Mouse (Mus musculus): Measurements from ENCODE around the gene Tnrc6b. TPM values are rescaled to one million over a fixed set of nuclear protein-coding genes. Genes with fewer than 3 reads are reported as not detected.
"Not testable (repeated sequence)": the region's sequence is repeated elsewhere in the genome, so short reads cannot be mapped to it uniquely, and the experiment has no call there.

The Tnrc6b gene
- total RNA-seq, 2 experiments from 2014 or later: 42.3 to 53.3 TPM

DNA sequence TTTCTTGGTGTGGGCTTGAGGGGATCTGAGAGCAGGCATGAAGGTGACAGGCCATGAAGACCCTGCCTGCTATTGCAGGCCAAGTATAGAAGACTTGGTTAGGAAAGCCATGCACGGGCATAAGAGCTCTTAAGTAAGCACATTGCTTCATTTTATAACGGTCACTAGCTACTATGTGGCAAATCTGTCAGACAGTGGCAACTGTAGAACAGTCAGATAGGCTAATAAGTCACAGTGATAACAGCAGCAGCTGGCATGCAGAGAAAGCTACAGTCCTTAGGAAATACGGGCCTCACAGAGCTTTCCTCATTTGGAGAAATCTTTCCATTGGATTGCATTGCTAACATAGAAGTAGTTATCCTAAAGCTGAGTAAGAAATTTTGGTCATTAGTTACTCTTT is 121.7 kb downstream of the Tnrc6b start:
- DNase-seq: no peak
- intact Hi-C loops (cut with DNase I): no loop called here

DNA sequence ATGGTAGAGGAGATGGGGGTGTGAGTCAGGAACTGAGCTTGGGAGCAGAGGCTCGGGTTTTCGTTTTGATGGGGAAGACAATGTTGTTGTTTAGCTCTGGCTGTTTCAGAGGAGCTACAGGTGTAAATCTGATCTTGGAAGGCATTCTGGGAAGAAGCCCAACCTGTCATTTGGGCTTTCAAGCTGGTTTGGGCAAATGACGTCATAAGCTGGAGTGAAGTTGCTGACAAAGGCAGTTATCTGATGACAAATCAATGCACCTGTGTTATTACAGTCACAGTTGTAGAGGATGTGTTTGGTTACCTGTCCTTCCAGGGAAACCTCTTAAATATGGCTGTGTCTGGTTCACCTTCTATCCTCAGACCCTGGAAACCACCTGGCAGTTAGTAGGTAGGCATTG is 125.1 kb downstream of the Tnrc6b start:
- DNase-seq: no peak
- intact Hi-C loops (cut with DNase I): no loop called here

DNA sequence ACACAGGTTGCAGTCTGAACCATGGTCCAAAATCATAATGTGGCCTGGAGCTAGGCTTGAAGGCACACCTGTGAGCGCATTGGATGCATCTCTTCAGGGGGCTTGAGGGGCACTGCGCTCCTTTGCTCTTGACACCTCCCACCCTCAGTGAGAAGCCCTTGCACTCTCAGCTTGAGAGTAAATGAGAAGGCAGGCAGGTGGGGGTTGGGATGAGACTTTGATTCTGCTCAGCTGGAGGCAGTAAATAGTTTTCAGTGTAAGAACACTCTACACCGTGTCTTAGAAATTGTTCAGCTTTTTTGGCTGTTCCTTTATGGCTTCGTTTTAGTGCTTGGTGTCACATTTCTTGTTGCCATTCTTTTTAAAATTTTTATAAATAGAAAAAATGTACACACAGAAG is 127.7 kb downstream of the Tnrc6b start:
- intact Hi-C loops (cut with DNase I): no loop called here
- DNase-seq: no peak

- intact Hi-C loops (cut with DNase I): no loop called here
Measured at GRCm38 (mm10) chr15:80839653-80840420, 128.7 kb downstream of the Tnrc6b start.

DNA sequence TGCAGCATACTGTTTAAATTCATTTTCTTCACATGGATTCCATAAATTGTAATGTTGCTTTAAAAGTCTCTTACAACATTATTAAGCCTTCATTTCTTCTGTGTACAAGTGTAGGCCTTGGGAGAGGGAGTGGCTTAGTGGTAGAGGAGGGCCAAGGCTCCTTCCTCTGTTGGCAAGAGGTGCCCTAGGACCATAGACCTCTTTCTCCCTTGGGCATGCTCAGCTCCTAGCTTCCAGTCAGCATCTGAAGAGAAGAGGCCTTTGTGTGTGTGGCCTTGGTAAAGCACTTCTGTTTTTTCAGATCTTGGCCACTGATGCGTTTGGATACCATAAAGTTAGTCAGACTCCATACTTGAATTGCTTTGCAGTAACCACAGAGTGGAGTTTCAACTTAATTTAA is 133.1 kb downstream of the Tnrc6b start:
- DNase-seq: no peak
- intact Hi-C loops (cut with DNase I): no loop called here

More at GRCm38 (mm10) chr15:80839653-80840420, 128.7 kb downstream of the Tnrc6b start:
- no peak for DNase-seq

DNA sequence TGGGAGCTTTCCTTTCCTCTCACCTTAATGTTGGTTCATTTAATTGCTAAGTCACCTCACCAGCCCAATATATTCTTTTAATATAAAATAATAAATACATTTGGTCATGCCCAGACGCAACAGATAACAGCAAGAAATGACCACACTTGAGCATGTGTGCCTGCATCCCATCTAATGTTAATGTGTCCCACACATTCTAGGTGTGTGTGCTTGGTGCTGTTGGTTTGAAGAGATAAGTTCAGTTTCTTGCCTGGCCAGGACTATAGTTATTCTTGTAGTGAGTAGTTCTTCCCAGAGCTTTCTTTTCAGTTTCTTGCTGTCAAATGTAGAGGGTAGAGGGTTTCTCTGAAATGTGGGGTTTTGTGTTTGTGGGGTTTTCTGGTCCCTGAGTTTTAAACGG is 133.8 kb downstream of the Tnrc6b start:
- no peak for DNase-seq
- intact Hi-C loops (cut with DNase I): no loop called here

- intact Hi-C loops (cut with DNase I): loop anchor here (5.0 kb wide), 1 partner anchor 53 kb away; no protein-coding TSS in a partner anchor
- DNase-seq: peak; percentile 20 to 22
Measured at GRCm38 (mm10) chr15:80850004-80850403, 138.9 kb downstream of the Tnrc6b start.

DNA sequence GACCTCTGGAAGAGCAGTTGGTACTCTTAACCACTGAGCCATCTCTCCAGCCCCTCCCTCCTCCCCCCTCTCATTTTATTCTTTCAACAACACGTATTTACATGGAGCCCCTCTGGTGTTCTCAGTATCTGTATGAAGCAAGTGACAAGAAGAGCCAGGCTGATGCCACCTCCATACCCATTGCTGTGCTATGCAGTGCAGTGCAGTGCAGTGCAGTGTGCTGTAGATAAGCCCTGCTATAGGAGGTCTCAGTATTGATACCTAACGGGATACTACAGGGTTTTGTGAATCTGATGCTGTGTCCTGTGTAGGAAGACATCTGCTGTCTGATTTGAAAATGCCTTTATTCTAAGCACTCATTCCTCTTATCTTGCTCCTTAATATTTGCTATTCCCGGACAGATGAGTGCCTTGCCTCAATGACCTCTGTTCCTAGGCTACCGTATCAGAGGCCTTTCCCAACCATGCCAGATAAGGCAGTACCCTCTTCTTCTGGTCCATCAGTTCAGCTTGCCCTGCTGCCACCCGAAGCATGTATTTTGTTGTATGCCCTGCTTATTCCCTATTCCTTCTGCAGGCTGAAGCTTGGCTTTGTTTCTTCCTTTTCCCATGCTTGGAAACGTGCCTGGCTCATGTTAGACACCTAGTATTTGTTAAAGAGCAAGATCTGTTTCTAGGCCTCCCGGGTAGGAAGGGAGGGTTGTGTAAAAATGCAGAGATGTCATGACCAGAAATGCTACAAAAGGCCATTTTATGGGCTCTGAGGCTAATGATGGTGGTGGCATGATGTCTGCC is 139.8 kb downstream of the Tnrc6b start:
- DNase-seq: no peak
- intact Hi-C loops (cut with DNase I): loop anchor here (5.0 kb wide), 1 partner anchor 54 kb away; no protein-coding TSS in a partner anchor

DNA sequence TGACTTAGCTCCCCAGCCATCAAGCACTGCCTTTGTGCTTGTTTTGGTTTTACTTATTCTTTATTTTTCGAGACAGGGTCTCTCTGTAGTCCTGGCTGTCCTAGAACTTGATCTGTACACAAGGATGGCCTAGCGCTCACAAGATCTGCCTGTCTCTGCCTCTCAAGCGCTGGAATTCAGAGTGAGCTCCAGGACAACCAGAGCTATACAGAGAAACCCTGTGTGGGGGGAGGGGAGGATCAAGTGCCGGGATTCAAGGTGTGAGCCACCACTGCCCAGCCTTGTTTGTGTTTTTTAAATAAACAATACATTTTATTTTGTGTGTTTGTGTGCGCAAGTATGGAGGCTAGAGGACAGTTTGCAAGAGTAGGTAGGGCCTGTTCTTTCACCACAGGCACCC is 141.0 kb downstream of the Tnrc6b start:
- intact Hi-C loops (cut with DNase I): loop anchor here (5.0 kb wide), 1 partner anchor 55 kb away; no protein-coding TSS in a partner anchor
- no peak for DNase-seq

DNA sequence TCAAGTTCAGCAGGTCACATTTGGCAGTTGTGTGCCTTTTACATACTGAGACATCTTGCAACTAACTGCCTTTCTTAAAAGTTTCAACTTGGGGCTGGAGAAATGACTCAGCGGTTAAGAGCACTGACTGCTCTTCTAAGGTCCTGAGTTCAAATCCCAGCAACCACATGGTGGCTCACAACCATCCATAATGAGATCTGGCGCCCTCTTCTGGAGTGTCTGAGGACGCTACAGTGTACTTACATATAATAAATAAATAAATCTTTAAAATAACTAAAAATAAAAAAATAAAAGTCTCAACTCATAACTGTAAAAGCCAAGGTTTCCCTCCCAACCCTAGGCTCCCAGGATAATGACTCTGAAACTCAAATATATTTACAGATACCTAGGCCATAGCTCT is 141.4 kb downstream of the Tnrc6b start:
- DNase-seq: not testable (repeated sequence)
- intact Hi-C loops (cut with DNase I): loop anchor here (5.0 kb wide), 1 partner anchor 55 kb away; no protein-coding TSS in a partner anchor

- intact Hi-C loops (cut with DNase I): no loop called here
- DNase-seq: no peak
Measured at GRCm38 (mm10) chr15:80859366-80859765, 148.3 kb downstream of the Tnrc6b start.

DNA sequence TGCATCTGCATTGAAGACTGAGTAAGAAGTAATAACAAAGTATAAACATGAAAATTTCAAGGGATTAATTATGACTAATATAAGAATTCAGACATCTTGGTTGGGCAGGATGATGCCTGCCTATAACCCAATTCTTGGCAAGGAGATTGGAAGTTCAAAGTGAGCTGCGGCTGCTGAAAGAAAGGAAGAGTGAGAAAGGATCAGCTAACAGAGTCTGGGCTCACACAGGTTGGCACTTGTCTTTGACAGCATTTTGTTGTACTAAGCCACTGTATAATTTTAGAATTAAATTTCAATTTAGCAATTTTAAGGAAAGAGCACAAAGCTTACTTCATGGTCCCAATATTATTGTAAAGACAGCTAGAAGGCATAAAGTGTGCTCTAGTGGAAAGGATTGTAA is 150.2 kb downstream of the Tnrc6b start:
- DNase-seq: no peak
- intact Hi-C loops (cut with DNase I): no loop called here

DNA sequence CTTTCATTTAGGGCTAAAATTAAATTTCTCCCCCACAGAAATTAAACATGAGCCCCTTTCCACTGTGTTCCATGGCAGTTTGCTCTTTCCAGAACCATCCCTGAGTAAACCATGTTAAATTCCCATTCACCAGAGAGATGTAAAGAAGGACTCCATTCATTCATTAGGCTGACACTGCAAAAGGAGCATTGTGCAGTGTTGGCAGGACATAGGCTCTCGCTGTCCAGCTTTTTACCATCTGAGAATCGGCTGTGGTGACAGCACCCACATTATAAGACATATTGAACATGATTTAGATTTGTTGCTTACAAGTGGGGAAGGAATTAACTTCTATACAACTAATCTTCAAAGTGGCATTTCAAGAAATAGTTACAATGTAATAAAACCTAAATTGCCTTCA is 150.9 kb downstream of the Tnrc6b start:
- intact Hi-C loops (cut with DNase I): no loop called here
- no peak for DNase-seq

GRCm38 (mm10) chr15:80868603-80869002 is 157.5 kb downstream of the Tnrc6b start:
- DNase-seq; intact Hi-C loops (cut with DNase I): not testable (repeated sequence)

- intact Hi-C loops (cut with DNase I): no loop called here
- no peak for DNase-seq
Measured at GRCm38 (mm10) chr15:80874726-80875125, 163.6 kb downstream of the Tnrc6b start.

DNA sequence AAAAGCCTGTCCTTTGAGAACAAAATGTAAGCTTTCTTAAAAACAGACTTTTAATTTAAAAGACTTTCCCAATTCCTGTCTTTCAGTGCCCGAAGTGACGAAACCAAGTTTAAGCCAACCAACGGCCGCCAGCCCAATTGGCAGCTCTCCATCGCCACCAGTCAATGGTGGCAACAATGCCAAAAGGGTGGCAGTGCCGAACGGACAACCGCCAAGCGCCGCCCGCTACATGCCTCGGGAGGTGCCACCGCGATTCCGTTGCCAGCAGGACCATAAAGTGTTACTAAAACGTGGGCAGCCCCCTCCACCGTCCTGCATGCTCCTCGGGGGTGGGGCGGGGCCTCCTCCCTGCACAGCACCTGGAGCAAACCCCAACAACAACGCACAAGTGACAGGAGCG is 165.1 kb downstream of the Tnrc6b start:
- intact Hi-C loops (cut with DNase I): no loop called here
- DNase-seq: peak; percentile 27 to 43

DNA sequence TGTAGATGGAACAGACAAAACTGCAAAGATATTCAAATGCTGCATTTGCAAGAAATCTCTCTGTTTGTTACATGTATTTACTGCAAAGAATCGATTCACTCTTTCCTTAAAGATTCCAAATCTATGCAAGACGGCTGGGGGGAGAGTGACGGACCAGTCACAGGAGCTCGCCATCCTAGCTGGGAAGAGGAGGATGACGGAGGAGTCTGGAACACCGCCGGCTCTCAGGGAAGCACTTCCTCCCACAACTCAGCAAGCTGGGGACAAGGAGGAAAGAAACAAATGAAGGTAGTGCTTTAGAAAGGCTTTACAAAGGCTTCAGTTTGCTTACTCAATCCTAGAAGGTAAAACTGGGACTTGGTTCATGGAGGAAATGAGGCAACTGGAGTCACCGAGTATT is 173.0 kb downstream of the Tnrc6b start:
- no peak for DNase-seq
- intact Hi-C loops (cut with DNase I): loop anchor here (5.0 kb wide), 1 partner anchor 87 kb away; no protein-coding TSS in a partner anchor

GRCm38 (mm10) chr15:80886361-80887156 is 175.4 kb downstream of the Tnrc6b start:
- intact Hi-C loops (cut with DNase I): no loop called here
- no peak for DNase-seq

DNA sequence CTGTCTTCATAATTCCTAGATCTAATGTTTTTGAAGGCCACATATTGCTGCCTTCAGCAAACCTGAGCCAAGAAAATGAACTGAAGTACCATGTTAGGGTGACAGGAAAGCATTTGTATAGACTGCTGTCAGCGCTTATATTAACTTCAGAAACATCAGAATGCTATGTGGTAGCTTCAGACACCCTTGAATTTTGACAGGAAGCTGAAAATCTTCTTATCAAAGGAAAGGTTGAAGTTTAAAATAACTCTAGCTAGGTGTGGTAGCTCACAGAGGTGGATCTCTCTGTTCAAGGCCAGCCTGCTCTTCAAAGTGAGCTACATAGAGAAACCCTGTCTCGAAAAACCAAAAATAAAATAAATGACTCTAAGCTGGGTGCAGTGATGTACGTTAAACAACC is 181.2 kb downstream of the Tnrc6b start:
- intact Hi-C loops (cut with DNase I): no loop called here

DNA sequence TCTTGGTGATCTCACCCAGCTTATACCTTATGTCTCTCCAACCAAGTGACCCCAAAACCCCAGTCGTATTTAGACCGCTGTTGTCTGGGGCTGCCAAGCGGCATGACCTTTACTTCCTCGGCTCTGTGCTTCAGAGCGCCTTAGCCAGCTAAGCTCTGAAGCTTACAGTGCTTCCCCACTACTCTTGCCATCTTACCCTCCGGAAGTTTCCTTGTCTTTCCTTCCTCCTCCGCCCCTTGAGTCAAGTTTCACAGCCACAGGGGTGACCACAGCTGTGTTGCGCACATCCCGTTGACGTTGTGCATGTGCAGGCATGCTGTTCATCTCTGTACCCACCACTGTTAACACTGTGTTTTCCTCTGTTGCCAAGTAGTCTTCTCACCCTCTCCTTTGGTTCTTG is 185.6 kb downstream of the Tnrc6b start:
- DNase-seq: no peak
- intact Hi-C loops (cut with DNase I): no loop called here

More for the DNA sequence above, 181.2 kb downstream of the Tnrc6b start:
- DNase-seq: no peak

- no peak for DNase-seq
- intact Hi-C loops (cut with DNase I): no loop called here
Measured at GRCm38 (mm10) chr15:80897911-80898310, 186.8 kb downstream of the Tnrc6b start.
